Mouse (Mus musculus): ENCODE measurements at regions not wholly inside any gene's neighbourhood (a gene's known extent, or its start where the extent isn't known, plus 50 kb on each side); places are given as distances from the start of the nearest gene placed in this dataset.
A peak's percentile ranks its signal among the peaks of the same experiment; 100 is the strongest.

- Histone ChIP-seq H3K9me3 (ENCODE audit: low read length) (no peaks in the 10 kb centered on the region), H3K27ac (ENCODE audit: low read depth) (no peak overlapping the region), H3K4me2 (ENCODE audit: low read depth, low read length) (no peak overlapping the region), H3K36me3 (replicated peaks; ENCODE audit: insufficient read depth, low read length) (no peaks in the 10 kb centered on the region), H3K27me3 (ENCODE audit: insufficient read depth, low read length) (no peaks in the 10 kb centered on the region), H3K4me1 (ENCODE audit: insufficient read depth) (no peaks in the 10 kb centered on the region), H3K9ac (replicated peaks) (no peak overlapping the region), H3K4me3 (ENCODE audit: low read depth, low read length) (no peak overlapping the region)
- 54% methylated on average over 4 of the region's 4 CpGs for WGBS (ENCODE audit: insufficient replicate concordance)
- no peak for ATAC-seq
- DNase-seq, result no peak
- no peak for TF ChIP-seq EP300 (IDR thresholded peaks at IDR 0.05; ENCODE audit: low read depth)
- TF ChIP-seq CTCF (IDR thresholded peaks at IDR 0.05; ENCODE audit: low read depth), result no peak
Observed at GRCm38 (mm10) chr5:112127171-112127570, 125.1 kb downstream of the Cryba4 start.

- WGBS (ENCODE audit: insufficient replicate concordance), result 79% methylated on average over 1 of the region's 1 CpGs
- ATAC-seq (no peak), DNase-seq (no peak)
- no peak overlapping the region for H3K4me3 ChIP-seq (ENCODE audit: low read depth, low read length)
- no peak overlapping the region for H3K9ac ChIP-seq (replicated peaks)
- H3K9me3 ChIP-seq (ENCODE audit: low read length), result no peaks in the 10 kb centered on the region; the same call in 1 of the 2 replicates
- no peak overlapping the region for H3K4me2 ChIP-seq (ENCODE audit: low read depth, low read length)
- H3K27ac ChIP-seq (ENCODE audit: low read depth), result no peak overlapping the region
- TF ChIP-seq EP300 (IDR thresholded peaks at IDR 0.05; ENCODE audit: low read depth) (no peak), CTCF (IDR thresholded peaks at IDR 0.05; ENCODE audit: low read depth) (no peak)
- no peaks in the 10 kb centered on the region for H3K36me3 ChIP-seq (replicated peaks; ENCODE audit: insufficient read depth, low read length)
- H3K27me3 ChIP-seq (ENCODE audit: insufficient read depth, low read length), result no peaks in the 10 kb centered on the region
- no peaks in the 10 kb centered on the region for H3K4me1 ChIP-seq (ENCODE audit: insufficient read depth)
Observed at GRCm38 (mm10) chr5:112132746-112133145, 119.6 kb downstream of the Cryba4 start.

DNA sequence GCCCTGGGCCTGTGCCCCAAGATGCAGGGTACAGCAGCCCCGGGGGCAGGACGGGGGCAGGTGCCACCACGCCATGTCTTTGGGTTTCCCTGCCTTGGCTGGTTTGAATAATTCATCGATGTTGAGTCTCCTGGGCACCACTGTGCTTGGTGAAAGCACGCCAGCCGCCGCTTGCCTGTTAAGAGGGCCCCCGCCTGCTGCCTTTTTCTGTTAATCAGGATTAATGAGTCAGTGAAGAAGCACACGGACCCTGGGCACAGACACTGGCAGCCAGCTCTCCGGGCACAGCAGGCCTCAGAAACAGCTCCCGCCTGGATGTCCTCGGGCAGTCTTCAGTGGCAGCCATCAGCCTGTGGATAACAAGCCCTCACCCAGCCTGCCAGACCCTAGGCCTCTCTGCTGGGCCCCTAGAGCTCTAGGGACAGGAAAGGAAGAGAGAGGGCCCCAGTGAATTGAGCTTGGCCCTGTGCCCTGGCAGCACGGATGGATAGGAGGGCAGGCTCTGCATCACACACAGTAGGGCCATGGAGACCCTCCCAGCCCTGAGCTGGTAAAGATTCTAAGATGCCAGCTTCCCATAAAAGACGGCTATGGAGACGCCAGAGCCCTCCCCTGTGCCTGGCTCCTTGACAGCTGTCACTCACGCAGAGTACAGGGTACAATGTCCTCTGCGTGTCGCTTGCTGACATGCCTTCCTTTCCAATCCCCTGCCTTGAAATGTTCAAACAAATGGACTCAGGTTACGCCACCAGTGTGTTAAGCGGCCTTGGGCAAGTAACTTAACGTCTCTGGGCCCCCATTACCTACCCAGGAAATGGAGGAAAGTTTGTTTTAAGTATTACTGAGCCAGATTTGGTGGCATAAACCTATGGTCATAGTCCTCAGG lies 118.4 kb downstream of the Cryba4 start:
- DNase-seq (peak; percentile 26), ATAC-seq (peak; percentile 73)
- Histone ChIP-seq H3K27me3 (ENCODE audit: insufficient read depth, low read length) (no peaks in the 10 kb centered on the region), H3K4me1 (ENCODE audit: insufficient read depth) (no peaks in the 10 kb centered on the region), H3K27ac (ENCODE audit: low read depth) (no peak overlapping the region), H3K9me3 (ENCODE audit: low read length) (no peaks in the 10 kb centered on the region; the same call in 1 of the 2 replicates), H3K4me2 (ENCODE audit: low read depth, low read length) (no peak overlapping the region), H3K4me3 (ENCODE audit: low read depth, low read length) (no peak overlapping the region), H3K9ac (replicated peaks) (no peak overlapping the region), H3K36me3 (replicated peaks; ENCODE audit: insufficient read depth, low read length) (no peaks in the 10 kb centered on the region)
- TF ChIP-seq EP300 (IDR thresholded peaks at IDR 0.05; ENCODE audit: low read depth), result no peak
- TF ChIP-seq CTCF (IDR thresholded peaks at IDR 0.05; ENCODE audit: low read depth), result no peak
- 75% methylated on average over 21 of the region's 21 CpGs for WGBS (ENCODE audit: insufficient replicate concordance)

GRCm38 (mm10) chr5:112136646-112137045 lies 115.7 kb downstream of the Cryba4 start:
- no peaks in the 10 kb centered on the region for H3K27me3 ChIP-seq (ENCODE audit: insufficient read depth, low read length)
- no peaks in the 10 kb centered on the region; the same call in 1 of the 2 replicates for H3K9me3 ChIP-seq (ENCODE audit: low read length)
- H3K9ac ChIP-seq (replicated peaks), result no peak overlapping the region
- H3K4me3 ChIP-seq (ENCODE audit: low read depth, low read length), result no peak overlapping the region
- DNase-seq (no peak), ATAC-seq (no peak)
- H3K36me3 ChIP-seq (replicated peaks; ENCODE audit: insufficient read depth, low read length), result no peaks in the 10 kb centered on the region
- no peak overlapping the region for H3K4me2 ChIP-seq (ENCODE audit: low read depth, low read length)
- TF ChIP-seq EP300 (IDR thresholded peaks at IDR 0.05; ENCODE audit: low read depth), result no peak
- no peak overlapping the region for H3K27ac ChIP-seq (ENCODE audit: low read depth)
- WGBS (ENCODE audit: insufficient replicate concordance), result 49% methylated on average over 10 of the region's 14 CpGs
- H3K4me1 ChIP-seq (ENCODE audit: insufficient read depth), result no peaks in the 10 kb centered on the region

DNA sequence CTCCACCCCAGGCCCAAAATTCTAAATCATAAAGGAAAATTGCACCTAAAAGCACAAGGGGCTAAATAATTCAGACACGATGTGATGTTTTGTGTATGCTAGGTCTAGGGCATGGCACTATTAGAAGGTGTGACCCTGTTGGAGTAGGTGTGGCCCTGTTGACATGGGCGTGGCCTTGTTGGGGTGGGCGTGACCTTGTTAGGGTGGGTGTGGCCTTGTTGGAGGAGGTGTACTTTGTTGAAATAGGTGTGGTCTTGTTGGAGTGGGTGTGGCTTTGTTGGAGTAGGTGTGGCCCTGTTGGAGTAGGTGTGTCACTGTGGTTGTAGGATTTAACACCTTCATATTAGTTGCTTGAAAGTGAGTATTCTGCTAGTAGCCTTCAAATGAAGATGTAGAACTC lies 114.1 kb downstream of the Cryba4 start:
- no peaks in the 10 kb centered on the region for H3K4me1 ChIP-seq (ENCODE audit: insufficient read depth)
- H3K4me2 ChIP-seq (ENCODE audit: low read depth, low read length), result no peak overlapping the region
- H3K9ac ChIP-seq (replicated peaks), result no peak overlapping the region
- H3K36me3 ChIP-seq (replicated peaks; ENCODE audit: insufficient read depth, low read length), result no peaks in the 10 kb centered on the region
- no peaks in the 10 kb centered on the region; the same call in 1 of the 2 replicates for H3K9me3 ChIP-seq (ENCODE audit: low read length)
- ATAC-seq (no peak), DNase-seq (no peak)
- no peak overlapping the region for H3K27ac ChIP-seq (ENCODE audit: low read depth)
- TF ChIP-seq EP300 (IDR thresholded peaks at IDR 0.05; ENCODE audit: low read depth) (no peak), CTCF (IDR thresholded peaks at IDR 0.05; ENCODE audit: low read depth) (no peak)
- no peak overlapping the region for H3K4me3 ChIP-seq (ENCODE audit: low read depth, low read length)
- WGBS (ENCODE audit: insufficient replicate concordance), result 75% methylated on average over 3 of the region's 3 CpGs
- H3K27me3 ChIP-seq (ENCODE audit: insufficient read depth, low read length), result no peaks in the 10 kb centered on the region

DNA sequence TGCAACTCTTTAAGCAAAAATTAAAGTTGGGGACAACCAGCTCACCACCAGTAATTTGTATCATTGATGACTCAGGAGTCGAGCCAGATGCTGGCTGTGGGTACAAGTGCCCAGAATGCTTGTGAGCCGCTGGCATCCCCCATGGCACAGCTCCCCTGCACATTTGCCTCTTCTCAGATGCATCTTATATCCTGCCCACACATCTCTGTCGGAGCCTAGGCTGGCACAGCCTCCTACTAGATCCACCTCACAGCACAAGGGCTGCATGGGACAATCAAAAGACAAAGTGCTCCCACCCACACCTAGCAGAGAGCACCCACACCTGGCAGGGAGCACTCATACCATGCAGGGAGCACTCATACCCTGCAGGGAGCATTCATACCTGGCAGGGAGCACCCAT lies 109.6 kb downstream of the Cryba4 start:
- Histone ChIP-seq H3K36me3 (replicated peaks; ENCODE audit: insufficient read depth, low read length) (no peaks in the 10 kb centered on the region), H3K4me3 (ENCODE audit: low read depth, low read length) (no peak overlapping the region), H3K9ac (replicated peaks) (no peak overlapping the region), H3K27me3 (ENCODE audit: insufficient read depth, low read length) (no peaks in the 10 kb centered on the region), H3K4me1 (ENCODE audit: insufficient read depth) (no peaks in the 10 kb centered on the region), H3K9me3 (ENCODE audit: low read length) (no peaks in the 10 kb centered on the region), H3K4me2 (ENCODE audit: low read depth, low read length) (no peak overlapping the region), H3K27ac (ENCODE audit: low read depth) (no peak overlapping the region)
- 70% methylated on average over 3 of the region's 3 CpGs for WGBS (ENCODE audit: insufficient replicate concordance)
- no peak for ATAC-seq
- TF ChIP-seq EP300 (IDR thresholded peaks at IDR 0.05; ENCODE audit: low read depth) (no peak), CTCF (IDR thresholded peaks at IDR 0.05; ENCODE audit: low read depth) (no peak)
- DNase-seq, result no peak

Data from liver, postnatal 0 days (tissue).